Mouse (Mus musculus) embryonic fibroblast, embryonic 13.5 days (primary cell): ENCODE measurements around the gene Lrch1.

Source experiments
- CTCF ChIP-seq: IDR thresholded peaks from 2 replicates; pipeline ENCODE4 v1.5.1; 2011; ENCODE audit warnings: mild to moderate bottlenecking, control low read depth, low read length, moderate library complexity, borderline replicate concordance; ENCODE audit not compliant: insufficient read depth
- POLR2A ChIP-seq: IDR thresholded peaks from 2 replicates; pipeline ENCODE4 v1.6.1; 2011; ENCODE audit warnings: low read depth, mild to moderate bottlenecking, control low read depth, low read length, moderate library complexity

DNA sequence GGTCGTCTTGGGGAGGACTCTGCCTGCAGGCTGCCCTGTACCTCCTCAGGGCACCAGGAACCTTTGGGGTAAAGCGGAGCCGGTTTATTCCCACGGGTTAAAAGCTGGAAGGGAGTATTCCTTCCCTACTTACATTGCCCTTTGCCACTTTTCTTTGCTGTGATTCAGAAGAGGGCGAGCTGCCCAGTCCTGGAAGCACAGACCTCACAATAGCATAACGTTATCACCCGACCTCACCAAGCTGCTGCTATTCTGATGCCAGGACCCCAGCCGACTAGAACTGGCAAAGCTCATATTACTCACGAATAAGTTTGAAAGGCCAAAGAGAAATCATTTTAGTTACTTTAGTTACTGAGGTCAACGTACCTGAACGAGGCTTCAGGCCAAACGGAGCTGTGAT, 152.7 kb downstream of the Lrch1 start:
- TF ChIP-seq CTCF (no peak), POLR2A (no peak)
